Mouse (Mus musculus): Measurements from ENCODE around the gene Sgk1. TPM values are rescaled to one million over a fixed set of nuclear protein-coding genes. Genes with fewer than 3 reads are reported as not detected.
A peak's percentile ranks its signal among the peaks of the same experiment; 100 is the strongest.

Sgk1 gene
- polyA plus RNA-seq, 1 experiment from 2014 or later, result 86.9 TPM

DNA sequence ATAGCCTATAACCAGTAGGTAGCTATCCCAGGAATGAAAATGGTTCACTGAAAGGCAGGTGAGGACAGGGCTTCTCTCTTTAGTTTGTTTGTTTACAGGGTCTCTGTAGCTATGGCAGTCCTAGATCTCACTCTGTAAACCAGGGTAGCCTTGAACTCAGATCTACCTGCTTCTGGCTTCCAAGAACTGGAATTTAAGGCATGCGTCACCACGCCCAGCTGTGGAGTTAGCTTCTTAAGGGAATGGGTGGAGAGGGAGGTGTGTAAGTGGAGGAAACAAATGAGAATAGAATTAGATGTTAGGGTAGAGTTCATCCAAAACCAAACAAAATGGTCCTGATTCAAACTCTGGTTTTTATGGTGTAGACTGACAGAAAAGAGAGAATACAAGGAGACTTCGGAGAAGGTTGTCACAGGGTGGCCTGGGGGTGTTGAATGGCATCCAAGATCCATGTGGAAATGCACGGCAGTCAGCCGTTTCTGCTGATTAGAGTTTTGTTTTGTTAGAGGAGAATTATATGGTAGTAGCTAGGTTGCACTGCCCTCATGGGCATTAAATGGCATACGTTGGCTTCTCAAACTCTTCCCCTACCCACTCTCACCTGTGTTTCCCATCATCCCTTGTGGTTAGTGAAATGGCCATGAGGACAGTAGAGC, 98.9 kb downstream of the Sgk1 start:
- 73% methylated on average over 6 of the region's 6 CpGs for WGBS
- H3K36me3 ChIP-seq (ENCODE audit: insufficient read depth, low read length), result no peaks in the 10 kb centered on the region
- H3K9ac ChIP-seq (replicated peaks; ENCODE audit: low read depth), result no peak overlapping the region
- no peak overlapping the region for H3K27ac ChIP-seq (ENCODE audit: low read length)
- ATAC-seq, result no peak
- no peaks in the 10 kb centered on the region for H3K4me1 ChIP-seq (ENCODE audit: insufficient read depth, low read depth, low read length)
- H3K4me2 ChIP-seq (replicated peaks; ENCODE audit: low read depth, low read length), result no peak overlapping the region
- no peak for DNase-seq (ENCODE audit: low spot score)
- TF ChIP-seq EP300 (IDR thresholded peaks at IDR 0.05) (no peak), CTCF (IDR thresholded peaks at IDR 0.05) (no peak)
- H3K9me3 ChIP-seq (ENCODE audit: low read length), result no peaks in the 10 kb centered on the region
- H3K27me3 ChIP-seq (replicated peaks; ENCODE audit: insufficient read depth, low read length), result no peaks in the 10 kb centered on the region
- H3K4me3 ChIP-seq (ENCODE audit: low read depth, low read length), result no peak overlapping the region

DNA sequence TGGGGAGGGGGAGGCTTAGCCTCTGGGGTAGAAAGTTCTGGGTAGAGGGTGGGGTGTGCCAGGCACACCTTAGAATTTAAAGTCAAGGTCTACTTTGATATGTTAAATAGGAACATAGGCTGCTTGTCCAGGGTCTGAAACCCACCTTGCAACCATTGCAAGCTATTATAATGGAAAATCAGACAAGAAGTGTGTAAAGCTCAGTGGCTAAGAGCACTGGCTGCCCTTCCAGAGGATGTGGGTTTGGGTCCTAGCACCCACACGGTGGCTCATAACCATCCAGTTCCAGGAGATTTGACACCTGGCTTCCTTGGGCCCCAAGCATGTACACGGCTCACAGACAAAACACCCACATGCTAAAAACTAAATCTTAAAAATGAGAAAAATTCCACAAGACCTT, 100.3 kb downstream of the Sgk1 start:
- H3K36me3 ChIP-seq (ENCODE audit: insufficient read depth, low read length), result no peaks in the 10 kb centered on the region
- no peak overlapping the region for H3K27ac ChIP-seq (ENCODE audit: low read length)
- no peak overlapping the region for H3K4me3 ChIP-seq (ENCODE audit: low read depth, low read length)
- no peak overlapping the region for H3K9ac ChIP-seq (replicated peaks; ENCODE audit: low read depth)
- no peaks in the 10 kb centered on the region for H3K4me1 ChIP-seq (ENCODE audit: insufficient read depth, low read depth, low read length)
- no peaks in the 10 kb centered on the region for H3K27me3 ChIP-seq (replicated peaks; ENCODE audit: insufficient read depth, low read length)
- 90% methylated on average over 2 of the region's 2 CpGs for WGBS
- DNase-seq (ENCODE audit: low spot score), result no peak
- ATAC-seq, result no peak
- no peak overlapping the region for H3K4me2 ChIP-seq (replicated peaks; ENCODE audit: low read depth, low read length)
- no peaks in the 10 kb centered on the region for H3K9me3 ChIP-seq (ENCODE audit: low read length)
- TF ChIP-seq CTCF (IDR thresholded peaks at IDR 0.05) (no peak), EP300 (IDR thresholded peaks at IDR 0.05) (no peak)

- Histone ChIP-seq H3K27me3 (replicated peaks; ENCODE audit: insufficient read depth, low read length) (no peaks in the 10 kb centered on the region), H3K27ac (ENCODE audit: low read length) (no peak overlapping the region), H3K9ac (replicated peaks; ENCODE audit: low read depth) (no peak overlapping the region), H3K4me3 (ENCODE audit: low read depth, low read length) (no peak overlapping the region), H3K9me3 (ENCODE audit: low read length) (no peaks in the 10 kb centered on the region), H3K36me3 (ENCODE audit: insufficient read depth, low read length) (no peaks in the 10 kb centered on the region), H3K4me1 (ENCODE audit: insufficient read depth, low read depth, low read length) (peaks cover 10% of the 10 kb centered on the region; the same call in 1 of the 2 replicates), H3K4me2 (replicated peaks; ENCODE audit: low read depth, low read length) (no peak overlapping the region)
- TF ChIP-seq EP300 (IDR thresholded peaks at IDR 0.05) (no peak), CTCF (IDR thresholded peaks at IDR 0.05) (no peak)
- DNase-seq (ENCODE audit: low spot score), result no peak
- 69% methylated on average over 5 of the region's 5 CpGs for WGBS
- no peak for ATAC-seq
Measured at GRCm38 (mm10) chr10:21988489-21988888, 106.5 kb downstream of the Sgk1 start.

DNA sequence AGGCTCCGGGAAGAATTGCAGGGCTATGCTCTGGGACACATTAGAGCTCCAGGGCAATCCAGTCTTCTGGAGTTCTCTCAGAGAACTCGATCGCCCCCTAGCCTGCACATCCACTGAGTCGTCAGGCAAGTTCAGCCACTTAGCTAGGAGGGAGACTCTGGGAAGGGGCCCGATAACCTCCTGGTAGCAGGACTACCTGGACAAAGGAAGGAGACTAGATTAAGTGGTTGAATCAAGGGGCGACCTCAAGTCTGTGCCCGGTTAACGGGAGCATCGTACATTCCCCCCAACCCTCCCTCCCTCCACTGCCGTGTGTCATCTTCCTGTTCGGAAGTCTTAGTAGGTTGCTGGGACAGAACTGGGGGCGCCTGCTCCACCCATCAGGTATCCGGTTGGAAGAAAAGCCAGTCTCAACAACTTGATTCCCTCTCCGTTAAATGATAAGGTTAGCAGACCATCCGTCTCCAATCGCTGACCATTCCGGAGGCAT, 109.4 kb downstream of the Sgk1 start:
- 13% methylated on average over 17 of the region's 17 CpGs for WGBS

DNA sequence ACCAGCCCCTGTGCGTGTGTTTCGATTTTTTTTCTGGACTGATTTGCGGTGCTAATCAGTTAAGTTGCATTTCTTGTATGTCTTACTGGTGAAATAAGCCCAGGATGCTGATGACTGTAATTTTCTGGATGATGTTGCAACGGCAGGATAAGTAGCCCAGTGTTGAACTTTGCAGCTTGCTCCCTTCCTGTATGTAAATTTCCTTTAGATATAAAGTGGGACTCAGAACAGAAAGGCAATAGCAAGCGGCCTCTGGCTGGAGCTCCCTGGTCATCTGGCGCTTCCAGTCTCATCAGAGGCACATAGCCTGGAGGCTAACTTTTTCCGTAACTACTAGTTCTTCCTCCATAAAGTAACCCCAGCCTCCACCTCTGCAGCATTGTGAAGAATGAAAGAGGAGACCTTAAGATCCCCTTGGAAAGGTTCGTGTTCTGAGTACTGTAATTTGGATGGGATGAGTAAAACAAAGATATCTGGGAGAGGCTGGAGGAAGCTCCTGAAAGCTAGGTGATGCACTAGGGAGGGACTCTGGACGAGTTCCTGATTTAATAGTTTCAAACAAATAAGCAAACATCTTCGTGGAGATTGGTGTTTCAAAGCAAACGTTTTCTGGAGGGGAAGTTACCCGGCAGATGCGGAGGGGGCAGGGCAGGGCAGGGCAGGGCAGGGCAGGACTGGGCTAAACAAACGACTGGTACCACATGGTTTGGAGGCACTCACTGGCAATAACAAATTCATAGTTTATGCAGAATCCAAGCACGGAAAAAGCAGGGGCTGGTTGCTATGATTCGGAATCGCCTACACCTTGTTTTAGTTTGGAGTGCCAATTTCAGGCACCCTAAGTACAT, 110.2 kb downstream of the Sgk1 start:
- Histone ChIP-seq H3K4me2 (replicated peaks; ENCODE audit: low read depth, low read length) (peak overlapping the region; percentile 92), H3K9me3 (ENCODE audit: low read length) (no peaks in the 10 kb centered on the region), H3K9ac (replicated peaks; ENCODE audit: low read depth) (peak overlapping the region; percentile 58), H3K27ac (ENCODE audit: low read length) (peak overlapping the region; percentile 99), H3K4me1 (ENCODE audit: insufficient read depth, low read depth, low read length) (peaks cover 10% of the 10 kb centered on the region), H3K27me3 (replicated peaks; ENCODE audit: insufficient read depth, low read length) (no peaks in the 10 kb centered on the region), H3K36me3 (ENCODE audit: insufficient read depth, low read length) (peaks cover 8% of the 10 kb centered on the region), H3K4me3 (ENCODE audit: low read depth, low read length) (peak overlapping the region; percentile 88)
- TF ChIP-seq EP300 (IDR thresholded peaks at IDR 0.05), result no peak; the same call in 1 of the 2 replicates
- peak; percentile 22; the same call in 1 of the 2 replicates for ATAC-seq
- WGBS, result 16% methylated on average over 17 of the region's 17 CpGs
- DNase-seq (ENCODE audit: low spot score), result peak; percentile 77

More for the DNA sequence above, 109.4 kb downstream of the Sgk1 start:
- Histone ChIP-seq H3K9ac (replicated peaks; ENCODE audit: low read depth) (no peak overlapping the region), H3K36me3 (ENCODE audit: insufficient read depth, low read length) (no peaks in the 10 kb centered on the region; the same call in 1 of the 2 replicates), H3K4me1 (ENCODE audit: insufficient read depth, low read depth, low read length) (peaks cover 10% of the 10 kb centered on the region; the same call in 1 of the 2 replicates), H3K9me3 (ENCODE audit: low read length) (no peaks in the 10 kb centered on the region), H3K27ac (ENCODE audit: low read length) (peak overlapping the region; percentile 99), H3K4me3 (ENCODE audit: low read depth, low read length) (peak overlapping the region; percentile 88; the same call in 1 of the 2 replicates), H3K4me2 (replicated peaks; ENCODE audit: low read depth, low read length) (peak overlapping the region; percentile 92), H3K27me3 (replicated peaks; ENCODE audit: insufficient read depth, low read length) (no peaks in the 10 kb centered on the region)
- ATAC-seq, result peak; percentile 7; the same call in 1 of the 2 replicates
- TF ChIP-seq CTCF (IDR thresholded peaks at IDR 0.05) (peak; percentile 84), EP300 (IDR thresholded peaks at IDR 0.05) (peak; percentile 95)
- peak; percentile 91 for DNase-seq (ENCODE audit: low spot score)

DNA sequence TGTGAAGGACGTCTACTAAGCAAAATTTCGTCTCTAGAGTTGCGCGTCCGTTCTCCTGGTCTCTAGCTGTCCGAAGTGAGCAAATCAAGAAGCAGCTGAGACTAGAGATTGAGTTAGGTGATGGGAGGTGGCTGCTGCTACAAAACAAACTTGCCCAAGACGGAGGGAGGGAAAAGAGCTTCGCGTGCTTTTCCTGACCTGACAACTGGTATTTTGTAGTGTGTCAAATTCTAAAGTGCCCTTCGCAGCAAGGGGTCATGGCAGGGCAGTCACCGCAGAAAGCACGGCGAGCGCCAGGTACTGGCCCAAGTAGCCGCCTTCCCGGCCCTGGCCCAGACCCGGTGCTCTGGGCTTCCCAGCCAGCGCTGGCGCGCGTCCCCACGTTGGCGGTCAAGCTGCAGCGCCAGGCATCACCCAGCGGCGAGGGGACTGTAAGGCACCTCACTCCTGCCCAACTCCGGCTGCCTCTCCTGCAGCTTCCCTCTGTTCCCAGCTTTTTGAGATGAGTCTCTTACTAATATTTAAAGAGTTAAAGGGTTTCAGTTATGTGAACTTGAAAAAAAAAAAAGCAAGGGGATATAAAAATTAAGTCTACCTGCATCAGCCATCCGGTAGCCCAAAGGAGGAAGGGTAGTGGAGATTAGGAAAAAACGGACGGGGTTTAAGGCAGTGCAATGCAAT, 111.0 kb downstream of the Sgk1 start:
- H3K4me2 ChIP-seq (replicated peaks; ENCODE audit: low read depth, low read length), result peak overlapping the region; percentile 92
- peaks cover 15% of the 10 kb centered on the region for H3K36me3 ChIP-seq (ENCODE audit: insufficient read depth, low read length)
- WGBS, result under 1% methylated on average over 30 of the region's 30 CpGs
- peak overlapping the region; percentile 58 for H3K9ac ChIP-seq (replicated peaks; ENCODE audit: low read depth)
- TF ChIP-seq CTCF (IDR thresholded peaks at IDR 0.05) (peak; percentile 85), EP300 (IDR thresholded peaks at IDR 0.05) (no peak)
- H3K27me3 ChIP-seq (replicated peaks; ENCODE audit: insufficient read depth, low read length), result no peaks in the 10 kb centered on the region
- H3K4me3 ChIP-seq (ENCODE audit: low read depth, low read length), result peak overlapping the region; percentile 88
- peak overlapping the region; percentile 99 for H3K27ac ChIP-seq (ENCODE audit: low read length)
- peaks cover 10% of the 10 kb centered on the region for H3K4me1 ChIP-seq (ENCODE audit: insufficient read depth, low read depth, low read length)
- no peaks in the 10 kb centered on the region for H3K9me3 ChIP-seq (ENCODE audit: low read length)
- ATAC-seq, result peak; percentile 45
- peak; percentile 90 for DNase-seq (ENCODE audit: low spot score)

Measured in lung, postnatal 0 days (tissue).